Mouse (Mus musculus) liver, embryonic 16.5 days (tissue): Measurements from ENCODE around the gene Rab3ip. TPM values are rescaled to one million over a fixed set of nuclear protein-coding genes. Genes with fewer than 3 reads are reported as not detected.

Experiments used
- ATAC-seq: fragments of 200-750 bp; cut with Nextera tagmentation; 2 replicates; pipeline ENCODE4 v1.8.0; 2017; ENCODE audit warnings: low read depth, mild to moderate bottlenecking, moderate number of reproducible peaks, moderate library complexity
- H3K27ac ChIP-seq: fragments of 300-500 bp; sonication (generic); 2 replicates; pipeline ENCODE4 v1.5.1; 2014; ENCODE audit warnings: mild to moderate bottlenecking, low read length
- H3K27me3 ChIP-seq: fragments of 300-500 bp; sonication (generic); 2 replicates; pipeline ENCODE4 v1.6.1; 2014; ENCODE audit warnings: low read depth, low read length, mixed read lengths; ENCODE audit not compliant: control insufficient read depth, insufficient read depth
- H3K36me3 ChIP-seq: fragments of 300-500 bp; sonication (generic); 2 replicates; pipeline ENCODE4 v1.6.1; 2014; ENCODE audit warnings: mild to moderate bottlenecking; ENCODE audit not compliant: control insufficient read depth, insufficient read depth
- H3K4me1 ChIP-seq: fragments of 300-500 bp; sonication (generic); 2 replicates; pipeline ENCODE4 v1.6.1; 2014; ENCODE audit warnings: low read depth, low read length, mixed read lengths; ENCODE audit not compliant: control insufficient read depth
- H3K4me2 ChIP-seq: fragments of 300-500 bp; sonication (generic); 2 replicates; pipeline ENCODE4 v1.6.1; 2014; ENCODE audit warnings: low read depth, low read length, mixed read lengths
- H3K4me3 ChIP-seq: fragments of 300-500 bp; sonication (generic); 2 replicates; pipeline ENCODE4 v1.5.1; 2014; ENCODE audit warnings: low read depth, mild to moderate bottlenecking, low read length
- H3K9ac ChIP-seq: fragments of 300-500 bp; sonication (generic); 2 replicates; pipeline ENCODE4 v1.6.1; 2014; ENCODE audit warnings: low read depth, low read length
- H3K9me3 ChIP-seq: fragments of 300-500 bp; sonication (generic); replicated peaks from 2 replicates; pipeline ENCODE4 v1.6.1; 2016; ENCODE audit warnings: low read length; ENCODE audit not compliant: control insufficient read depth
- WGBS: fragments of 180-500 bp; shearing (Covaris S2); extraction: QIAGEN DNeasy Blood & Tissue Kit; methylation state at CpG from one replicate; pipeline ENCODE4 v1.1.7; 2014; ENCODE audit not compliant: insufficient replicate concordance; 5-methylcytosine and 5-hydroxymethylcytosine counted together
- polyA plus RNA-seq: library from polyadenylated mRNA; unstranded; fragments of >200 nt; fragmentation: Nextera tagmentation; extraction: Ambion mirVana; gene quantifications from 2 replicates; pipeline ENCODE4 v1.2.1, GENCODE M21; 2015

Gene Rab3ip
- polyA plus RNA-seq, 1 experiment from 2014 or later: 13.3 TPM

- no peak for ATAC-seq
- H3K27ac ChIP-seq: no peak overlapping the region
- no peak overlapping the region for H3K4me3 ChIP-seq
- H3K9ac ChIP-seq: no peak overlapping the region
- 83% methylated on average over 8 of the region's 8 CpGs for WGBS
- H3K36me3 ChIP-seq: no peaks in the 10 kb centered on the region; the same call in 1 of the 2 replicates
- H3K4me2 ChIP-seq: no peak overlapping the region
- H3K4me1 ChIP-seq: no peaks in the 10 kb centered on the region
- H3K9me3 ChIP-seq: no peaks in the 10 kb centered on the region
- no peaks in the 10 kb centered on the region for H3K27me3 ChIP-seq
Measured at GRCm38 (mm10) chr10:116920641-116921040, 29.9 kb downstream of the Rab3ip start.

GRCm38 (mm10) chr10:116919368-116920317 lies 30.9 kb downstream of the Rab3ip start:
- Histone ChIP-seq H3K9me3 (no peaks in the 10 kb centered on the region), H3K9ac (no peak overlapping the region), H3K4me2 (no peak overlapping the region), H3K4me1 (no peaks in the 10 kb centered on the region), H3K36me3 (no peaks in the 10 kb centered on the region; the same call in 1 of the 2 replicates), H3K4me3 (no peak overlapping the region), H3K27me3 (no peaks in the 10 kb centered on the region), H3K27ac (no peak overlapping the region)
- no peak for ATAC-seq
- 71% methylated on average over 25 of the region's 25 CpGs for WGBS

GRCm38 (mm10) chr10:116916581-116916980 lies 34.0 kb downstream of the Rab3ip start:
- 67% methylated on average over 8 of the region's 8 CpGs for WGBS
- no peaks in the 10 kb centered on the region; the same call in 1 of the 2 replicates for H3K36me3 ChIP-seq

GRCm38 (mm10) chr10:116915286-116915685 lies 35.3 kb downstream of the Rab3ip start:
- no peak for ATAC-seq
- Histone ChIP-seq H3K36me3 (peaks cover under 1% of the 10 kb centered on the region), H3K4me3 (no peak overlapping the region), H3K27me3 (no peaks in the 10 kb centered on the region), H3K27ac (no peak overlapping the region), H3K9me3 (no peaks in the 10 kb centered on the region), H3K4me2 (no peak overlapping the region), H3K4me1 (peaks cover 4% of the 10 kb centered on the region), H3K9ac (no peak overlapping the region)
- 83% methylated on average over 8 of the region's 8 CpGs for WGBS

More at GRCm38 (mm10) chr10:116916581-116916980, 34.0 kb downstream of the Rab3ip start:
- Histone ChIP-seq H3K9me3 (no peaks in the 10 kb centered on the region), H3K4me2 (no peak overlapping the region), H3K9ac (no peak overlapping the region), H3K4me3 (no peak overlapping the region), H3K4me1 (peaks cover 4% of the 10 kb centered on the region), H3K27ac (no peak overlapping the region), H3K27me3 (no peaks in the 10 kb centered on the region)
- no peak for ATAC-seq

- Histone ChIP-seq H3K27ac (no peak overlapping the region), H3K4me3 (no peak overlapping the region), H3K36me3 (peaks cover 2% of the 10 kb centered on the region), H3K9me3 (no peaks in the 10 kb centered on the region), H3K9ac (no peak overlapping the region), H3K4me1 (peaks cover 6% of the 10 kb centered on the region), H3K27me3 (no peaks in the 10 kb centered on the region), H3K4me2 (no peak overlapping the region)
- WGBS: 82% methylated on average over 9 of the region's 9 CpGs
- no peak for ATAC-seq
Measured at GRCm38 (mm10) chr10:116914586-116914985, 36.0 kb downstream of the Rab3ip start.

GRCm38 (mm10) chr10:116913647-116914273 lies 36.8 kb downstream of the Rab3ip start:
- Histone ChIP-seq H3K36me3 (peaks cover 2% of the 10 kb centered on the region), H3K9me3 (no peaks in the 10 kb centered on the region), H3K27me3 (no peaks in the 10 kb centered on the region), H3K9ac (no peak overlapping the region), H3K4me3 (no peak overlapping the region), H3K4me2 (no peak overlapping the region), H3K4me1 (peaks cover 10% of the 10 kb centered on the region), H3K27ac (peak overlapping the region; percentile 48; the same call in 1 of the 2 replicates)
- ATAC-seq: no peak
- WGBS: 70% methylated on average over 17 of the region's 17 CpGs

- H3K27ac ChIP-seq: no peak overlapping the region; the same call in 1 of the 2 replicates
- ATAC-seq: no peak
- H3K9ac ChIP-seq: no peak overlapping the region
- H3K27me3 ChIP-seq: no peaks in the 10 kb centered on the region
- H3K4me1 ChIP-seq: peaks cover 10% of the 10 kb centered on the region
- H3K4me2 ChIP-seq: no peak overlapping the region
- peaks cover 2% of the 10 kb centered on the region for H3K36me3 ChIP-seq
- no peak overlapping the region for H3K4me3 ChIP-seq
- no peaks in the 10 kb centered on the region for H3K9me3 ChIP-seq
- WGBS: 80% methylated on average over 9 of the region's 9 CpGs
Measured at GRCm38 (mm10) chr10:116912850-116913249, 37.7 kb downstream of the Rab3ip start.

- peak overlapping the region; percentile 93 for H3K27ac ChIP-seq
- peak; percentile 99 for ATAC-seq
- no peaks in the 10 kb centered on the region for H3K27me3 ChIP-seq
- peak overlapping the region; percentile 36; the same call in 1 of the 2 replicates for H3K9ac ChIP-seq
- 33% methylated on average over 15 of the region's 15 CpGs for WGBS
- H3K9me3 ChIP-seq: no peaks in the 10 kb centered on the region
- H3K4me3 ChIP-seq: peak overlapping the region; percentile 29
- peak overlapping the region; percentile 55 for H3K4me2 ChIP-seq
- peaks cover 6% of the 10 kb centered on the region for H3K36me3 ChIP-seq
- H3K4me1 ChIP-seq: peaks cover 10% of the 10 kb centered on the region
Measured at GRCm38 (mm10) chr10:116908901-116909642, 41.5 kb downstream of the Rab3ip start.
